Mouse (Mus musculus) testis, adult 2 months (tissue): ENCODE measurements around the gene Ifnk. TPM values are rescaled to one million over a fixed set of nuclear protein-coding genes. Genes with fewer than 3 reads are reported as not detected.

Experiments
- H3K27ac ChIP-seq: fragments of 200-500 bp; 2 replicates; pipeline ENCODE4 v1.5.1; 2012; ENCODE audit warnings: low read depth, low read length; ENCODE audit not compliant: control insufficient read depth, insufficient read depth
- H3K27me3 ChIP-seq: fragments of 200-500 bp; 2 replicates; pipeline ENCODE4 v1.6.1; 2012; ENCODE audit warnings: mild to moderate bottlenecking, low read length, moderate library complexity; ENCODE audit not compliant: control insufficient read depth, insufficient read depth
- H3K36me3 ChIP-seq: fragments of 200-500 bp; 2 replicates; pipeline ENCODE4 v1.6.1; 2012; ENCODE audit warnings: mild to moderate bottlenecking, low read length; ENCODE audit not compliant: control insufficient read depth, insufficient read depth
- H3K4me1 ChIP-seq: fragments of 200-500 bp; 2 replicates; pipeline ENCODE4 v1.6.1; 2012; ENCODE audit warnings: low read length; ENCODE audit not compliant: control insufficient read depth, insufficient read depth
- H3K4me3 ChIP-seq: fragments of 200-500 bp; 2 replicates; pipeline ENCODE4 v1.5.1; 2012; ENCODE audit warnings: low read depth, mild to moderate bottlenecking, low read length, moderate library complexity, mixed read lengths; ENCODE audit not compliant: control insufficient read depth
- CTCF ChIP-seq: fragments of 200-500 bp; IDR thresholded peaks from 2 replicates; pipeline ENCODE4 v1.5.1; 2012; ENCODE audit warnings: low read depth, mild to moderate bottlenecking, inconsistent platforms, low read length, moderate library complexity; ENCODE audit not compliant: control insufficient read depth, insufficient read depth, insufficient replicate concordance
- POLR2A ChIP-seq: fragments of 200-500 bp; IDR thresholded peaks from 2 replicates; pipeline ENCODE4 v1.6.1; 2012; ENCODE audit warnings: low read depth, mild to moderate bottlenecking, inconsistent platforms, low read length, moderate library complexity; ENCODE audit not compliant: control insufficient read depth
- polyA plus RNA-seq: library from polyadenylated mRNA; depleted of rRNA; stranded (reverse); fragments of >200 nt; gene quantifications from 2 replicates; pipeline ENCODE4 v1.2.3, GENCODE M21; 2012

Gene Ifnk
- polyA plus RNA-seq, 1 experiment = not detected

DNA sequence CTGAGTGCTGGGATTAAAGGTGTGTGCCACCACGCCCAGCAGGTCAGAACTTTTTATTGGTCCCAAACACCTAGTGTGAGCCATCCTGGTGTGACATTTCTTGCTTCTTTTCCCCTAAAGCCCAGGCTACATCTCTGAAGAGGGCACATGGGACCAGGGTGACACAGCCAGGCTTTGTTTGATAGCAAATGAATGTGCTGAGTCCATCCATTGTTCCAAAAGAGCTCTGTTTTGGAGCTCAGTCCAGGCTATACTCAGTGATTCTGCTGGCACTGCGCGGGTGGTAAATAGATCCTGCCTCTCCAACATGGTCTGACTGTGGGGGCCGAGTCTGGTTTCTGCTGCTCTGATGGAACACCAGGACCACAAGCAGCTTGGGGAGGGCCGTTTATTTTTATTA, 16.0 kb downstream of the Ifnk start:
- no peak overlapping the region for H3K4me3 ChIP-seq
- no peak for TF ChIP-seq CTCF
- no peak for TF ChIP-seq POLR2A
- H3K36me3 ChIP-seq = no peaks in the 10 kb centered on the region
- no peaks in the 10 kb centered on the region for H3K27me3 ChIP-seq
- peaks cover 4% of the 10 kb centered on the region for H3K4me1 ChIP-seq
- H3K27ac ChIP-seq = no peak overlapping the region

GRCm38 (mm10) chr4:35169571-35170125, 17.8 kb downstream of the Ifnk start:
- no peaks in the 10 kb centered on the region for H3K36me3 ChIP-seq
- peaks cover 4% of the 10 kb centered on the region for H3K4me1 ChIP-seq
- no peaks in the 10 kb centered on the region for H3K27me3 ChIP-seq
- no peak for TF ChIP-seq POLR2A
- no peak for TF ChIP-seq CTCF
- no peak overlapping the region for H3K27ac ChIP-seq
- H3K4me3 ChIP-seq = no peak overlapping the region

DNA sequence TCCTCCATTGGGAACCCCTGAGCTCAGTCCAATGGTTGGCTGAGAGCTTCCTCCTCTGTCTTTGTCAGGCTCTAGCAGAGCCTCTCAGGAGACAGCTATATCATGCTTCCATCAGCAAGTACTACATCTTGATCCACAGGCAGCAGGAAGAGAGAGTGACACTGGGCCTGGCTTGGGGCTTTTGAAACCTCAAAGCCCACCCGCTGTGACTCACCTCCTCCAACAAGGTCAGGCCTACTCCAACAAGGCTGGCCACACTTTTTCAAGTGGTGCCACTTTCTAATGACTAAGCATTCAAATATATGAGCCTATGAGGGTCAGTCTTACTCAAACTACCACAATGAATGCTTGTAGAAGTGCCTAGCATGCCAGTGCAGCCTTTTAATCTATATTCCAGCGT, 20.6 kb downstream of the Ifnk start:
- no peaks in the 10 kb centered on the region for H3K27me3 ChIP-seq
- TF ChIP-seq CTCF (no peak), POLR2A (no peak)
- H3K4me1 ChIP-seq = peaks cover 4% of the 10 kb centered on the region
- H3K4me3 ChIP-seq = no peak overlapping the region
- no peaks in the 10 kb centered on the region for H3K36me3 ChIP-seq
- H3K27ac ChIP-seq = no peak overlapping the region

DNA sequence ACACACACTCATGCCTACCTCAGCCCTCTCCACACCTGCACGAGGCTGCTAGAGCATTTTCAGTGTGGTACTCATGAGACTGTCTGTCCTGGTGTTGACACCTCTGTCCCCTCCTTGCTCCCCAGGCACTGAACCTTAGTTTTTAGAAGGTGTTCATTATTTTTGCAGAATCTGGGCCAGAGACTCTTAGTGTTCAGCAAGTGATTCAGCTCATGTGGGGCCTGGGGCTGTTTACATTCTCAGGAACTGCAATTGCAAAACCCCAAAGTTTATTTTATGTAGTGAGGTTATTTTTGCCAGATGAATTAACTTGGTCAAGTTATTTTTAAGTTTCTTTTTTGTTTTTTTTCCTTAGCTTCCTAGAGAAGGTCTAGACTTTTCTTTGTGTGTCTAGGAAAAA, 21.7 kb downstream of the Ifnk start:
- H3K27ac ChIP-seq = no peak overlapping the region
- no peak overlapping the region for H3K4me3 ChIP-seq
- no peaks in the 10 kb centered on the region for H3K4me1 ChIP-seq
- no peaks in the 10 kb centered on the region for H3K36me3 ChIP-seq
- no peak for TF ChIP-seq POLR2A
- TF ChIP-seq CTCF = no peak
- no peaks in the 10 kb centered on the region for H3K27me3 ChIP-seq

- H3K4me3 ChIP-seq = no peak overlapping the region
- no peaks in the 10 kb centered on the region for H3K27me3 ChIP-seq
- TF ChIP-seq POLR2A (no peak), CTCF (no peak)
Measured at GRCm38 (mm10) chr4:35175566-35175965, 23.7 kb downstream of the Ifnk start.

DNA sequence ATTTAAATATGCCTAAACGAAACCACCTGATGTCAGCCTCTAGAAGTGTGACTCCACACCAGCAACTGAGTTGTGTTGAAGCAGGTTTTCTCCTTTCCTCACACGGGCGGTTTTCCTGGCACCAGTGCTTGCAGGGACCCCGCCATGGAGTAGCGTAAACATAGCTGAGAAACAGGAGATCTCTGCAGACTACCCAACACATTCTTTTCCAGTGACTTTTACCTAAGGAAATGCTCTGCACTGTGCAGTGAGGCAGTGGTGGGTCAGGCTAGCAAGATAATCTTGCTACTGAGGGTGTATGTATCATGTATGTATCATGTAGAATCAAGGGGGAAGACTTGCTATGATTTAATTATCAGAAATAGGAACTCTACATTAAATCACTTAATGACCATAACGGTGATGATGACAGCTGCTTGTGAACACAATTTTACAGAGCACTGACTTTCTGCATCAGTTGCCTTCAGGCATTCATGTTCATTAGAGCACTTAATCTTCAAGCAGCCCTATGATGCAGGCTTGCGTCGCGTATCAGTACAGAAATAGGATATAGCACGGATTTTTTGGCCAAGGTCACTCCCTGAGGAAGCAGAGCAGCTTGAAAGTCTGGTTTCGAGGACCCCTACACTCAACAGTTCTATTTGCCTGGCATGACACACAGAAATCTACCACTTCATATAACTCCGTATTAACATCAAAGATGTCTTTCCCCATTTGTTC, 26.2 kb downstream of the Ifnk start:
- TF ChIP-seq POLR2A (no peak), CTCF (no peak)
- H3K27ac ChIP-seq = no peak overlapping the region
- H3K36me3 ChIP-seq = no peaks in the 10 kb centered on the region
- no peak overlapping the region for H3K4me3 ChIP-seq
- no peaks in the 10 kb centered on the region for H3K4me1 ChIP-seq
- no peaks in the 10 kb centered on the region for H3K27me3 ChIP-seq

More at GRCm38 (mm10) chr4:35175566-35175965, 23.7 kb downstream of the Ifnk start:
- Histone ChIP-seq H3K4me1 (no peaks in the 10 kb centered on the region), H3K36me3 (no peaks in the 10 kb centered on the region), H3K27ac (no peak overlapping the region)

DNA sequence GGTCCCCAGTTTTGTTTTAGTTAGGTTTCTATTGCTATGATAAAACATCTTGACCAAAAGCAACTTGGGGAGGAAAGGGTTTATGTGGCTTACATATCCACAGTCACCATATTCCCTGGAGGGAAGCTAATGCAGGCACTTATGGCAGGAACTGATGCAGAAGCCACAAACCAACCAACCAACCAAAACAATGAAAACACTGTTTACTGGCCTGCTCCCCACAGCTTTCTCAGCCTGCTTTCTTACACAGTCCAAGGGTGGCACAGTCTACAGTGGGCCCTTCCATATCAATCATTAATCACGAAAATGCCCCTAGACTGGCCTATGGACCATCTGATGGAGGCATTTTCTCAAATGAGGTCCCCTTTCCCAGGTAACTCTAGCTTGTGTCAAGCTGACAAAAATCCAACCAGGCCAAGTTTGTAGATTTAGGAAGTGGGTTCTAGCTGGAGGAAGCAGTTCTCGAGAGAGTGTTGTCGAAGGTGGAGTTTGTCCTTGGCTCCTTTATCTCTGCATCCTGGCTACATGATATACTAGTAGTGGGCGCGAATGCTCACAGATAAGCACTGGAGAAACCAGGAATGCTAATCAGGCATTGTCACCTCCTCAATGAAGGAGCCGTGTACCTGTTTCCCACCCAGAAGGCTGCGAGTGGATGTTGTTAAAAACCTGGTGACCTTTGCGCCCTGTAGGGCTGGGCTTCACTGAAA, 35.9 kb downstream of the Ifnk start:
- no peak overlapping the region for H3K4me3 ChIP-seq
- TF ChIP-seq CTCF = no peak
- no peak for TF ChIP-seq POLR2A
- H3K36me3 ChIP-seq = no peaks in the 10 kb centered on the region
- H3K27ac ChIP-seq = no peak overlapping the region
- H3K4me1 ChIP-seq = no peaks in the 10 kb centered on the region
- H3K27me3 ChIP-seq = no peaks in the 10 kb centered on the region

DNA sequence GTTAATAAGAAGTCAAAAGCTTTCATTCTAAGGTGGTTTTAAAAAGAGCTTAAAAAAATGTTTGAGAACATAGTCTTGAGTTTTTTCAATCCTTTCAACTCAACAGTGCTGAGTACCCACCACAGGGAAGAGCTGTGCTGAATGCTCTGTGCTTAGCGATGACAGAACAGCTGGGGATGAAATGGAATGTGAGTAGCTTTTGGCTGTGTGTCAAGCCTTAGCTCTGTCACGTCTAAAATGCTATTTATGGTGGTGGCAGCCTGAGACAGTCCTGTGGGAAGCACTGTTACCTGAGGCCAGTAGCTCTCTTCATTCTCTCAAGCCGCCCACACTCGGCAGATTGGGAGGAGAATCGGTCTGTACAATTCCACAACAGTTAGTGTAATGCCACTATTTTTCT, 37.9 kb downstream of the Ifnk start:
- Histone ChIP-seq H3K4me1 (no peaks in the 10 kb centered on the region), H3K27ac (no peak overlapping the region), H3K36me3 (peaks cover 1% of the 10 kb centered on the region; the same call in 1 of the 2 replicates), H3K4me3 (no peak overlapping the region), H3K27me3 (no peaks in the 10 kb centered on the region)
- TF ChIP-seq CTCF = no peak
- TF ChIP-seq POLR2A = no peak
